Mouse (Mus musculus) intestine, embryonic 15.5 days (tissue): Measurements from ENCODE around the gene Hmgcll1. TPM values are rescaled to one million over a fixed set of nuclear protein-coding genes. Genes with fewer than 3 reads are reported as not detected.
"Not testable (repeated sequence)": the region's sequence is repeated elsewhere in the genome, so short reads cannot be mapped to it uniquely, and the experiment has no call there.

Experiments
- ATAC-seq: fragments of 200-750 bp; cut with Nextera tagmentation; 2 replicates; pipeline ENCODE4 v1.8.0; 2017; ENCODE audit warnings: moderate TSS enrichment, moderate library complexity
- H3K27ac ChIP-seq: fragments of 300-500 bp; sonication (generic); 2 replicates; pipeline ENCODE4 v1.5.1; 2015; ENCODE audit warnings: mild to moderate bottlenecking, inconsistent platforms
- H3K27me3 ChIP-seq: fragments of 300-500 bp; sonication (generic); replicated peaks from 2 replicates; pipeline ENCODE4 v1.6.1; 2015; ENCODE audit warnings: inconsistent platforms
- H3K36me3 ChIP-seq: fragments of 300-500 bp; sonication (generic); 2 replicates; pipeline ENCODE4 v1.6.1; 2015; ENCODE audit warnings: inconsistent platforms
- H3K4me1 ChIP-seq: fragments of 300-500 bp; sonication (generic); replicated peaks from 2 replicates; pipeline ENCODE4 v1.6.1; 2015; ENCODE audit warnings: inconsistent platforms
- H3K4me2 ChIP-seq: fragments of 300-500 bp; sonication (generic); replicated peaks from 2 replicates; pipeline ENCODE4 v1.6.1; 2015; ENCODE audit warnings: mild to moderate bottlenecking, inconsistent platforms
- H3K4me3 ChIP-seq: fragments of 300-500 bp; sonication (generic); replicated peaks from 2 replicates; pipeline ENCODE4 v1.5.1; 2015; ENCODE audit warnings: inconsistent platforms
- H3K9ac ChIP-seq: fragments of 300-500 bp; sonication (generic); 2 replicates; pipeline ENCODE4 v1.6.1; 2015; ENCODE audit warnings: inconsistent platforms
- H3K9me3 ChIP-seq: fragments of 300-500 bp; sonication (generic); 2 replicates; pipeline ENCODE4 v1.6.1; 2016; ENCODE audit warnings: inconsistent platforms
- WGBS: fragments of 180-500 bp; shearing (Covaris S2); methylation state at CpG from one replicate; pipeline ENCODE4 v1.1.7; 2015; 5-methylcytosine and 5-hydroxymethylcytosine counted together
- polyA plus RNA-seq: library from polyadenylated mRNA; unstranded; fragments of >200 nt; fragmentation: Nextera tagmentation; extraction: Ambion mirVana; gene quantifications from 2 replicates; pipeline ENCODE4 v1.2.1, GENCODE M21; 2015

The Hmgcll1 gene
- polyA plus RNA-seq, 1 experiment from 2014 or later: 1.2 TPM

DNA sequence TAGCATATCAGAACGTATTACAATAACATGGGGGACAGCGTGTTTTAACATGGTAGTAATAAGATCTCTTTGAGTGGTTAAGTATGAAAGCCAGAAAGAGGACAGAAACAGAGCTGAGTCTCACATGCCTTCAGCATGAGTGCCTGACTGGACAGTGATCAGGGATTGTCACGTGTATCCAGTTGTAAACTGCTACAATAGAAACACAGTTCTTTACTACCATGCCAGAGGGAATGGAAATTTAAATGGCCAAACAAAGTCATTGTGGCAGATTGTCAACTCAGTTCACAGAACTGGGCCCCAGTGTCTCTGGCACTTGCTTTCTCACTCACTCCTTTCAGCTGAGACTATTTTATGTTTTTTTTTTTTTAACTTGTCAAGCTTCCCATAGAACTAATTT, 85.3 kb downstream of the Hmgcll1 start:
- Histone ChIP-seq H3K4me3 (no peak overlapping the region), H3K9me3 (no peaks in the 10 kb centered on the region), H3K27me3 (no peaks in the 10 kb centered on the region), H3K4me2 (no peak overlapping the region), H3K36me3 (no peaks in the 10 kb centered on the region), H3K4me1 (no peaks in the 10 kb centered on the region), H3K27ac (no peak overlapping the region), H3K9ac (no peak overlapping the region)
- ATAC-seq: no peak
- 74% methylated on average over 3 of the region's 3 CpGs for WGBS

DNA sequence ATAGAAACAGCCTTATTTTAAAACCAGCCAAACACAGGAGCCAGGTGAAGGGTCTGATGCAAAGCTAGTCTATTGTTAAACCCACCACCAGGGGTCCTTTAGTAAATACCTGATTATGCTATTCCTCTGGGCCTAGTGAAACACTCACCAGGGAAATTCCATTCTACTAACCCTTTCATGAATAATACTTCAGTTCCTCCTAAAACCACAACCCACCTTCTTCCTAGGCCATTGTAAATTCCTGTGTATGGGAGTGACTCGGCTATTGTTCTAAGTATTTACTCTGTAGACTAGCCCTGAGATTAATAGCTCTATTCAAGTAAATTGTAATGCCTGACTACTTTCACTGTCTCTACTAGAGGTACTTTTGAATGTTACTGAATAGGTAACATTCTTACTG, 89.8 kb downstream of the Hmgcll1 start:
- H3K36me3 ChIP-seq, H3K27me3 ChIP-seq, H3K4me3 ChIP-seq, H3K9ac ChIP-seq, H3K9me3 ChIP-seq, H3K4me1 ChIP-seq, H3K27ac ChIP-seq, H3K4me2 ChIP-seq, ATAC-seq: not testable (repeated sequence)
- 81% methylated on average over 1 of the region's 1 CpGs for WGBS

DNA sequence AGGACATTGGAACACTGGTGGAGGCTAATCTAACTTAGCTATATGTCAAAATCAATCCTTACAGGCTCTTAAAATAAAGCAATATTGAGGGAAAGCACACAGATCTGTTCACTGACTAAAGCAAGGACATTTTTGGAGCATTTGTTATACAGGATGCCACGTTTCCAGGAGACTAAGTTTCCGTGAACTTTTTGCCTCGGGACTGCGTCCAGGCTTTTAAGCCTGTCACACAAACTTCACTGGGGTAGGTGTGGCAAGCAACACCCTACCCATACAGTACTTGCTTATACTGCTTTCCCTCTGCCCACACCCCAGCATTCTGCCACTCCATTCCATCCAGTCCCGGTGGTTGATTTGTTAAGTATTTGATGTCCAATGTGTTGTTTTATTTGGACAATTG, 90.2 kb downstream of the Hmgcll1 start:
- H3K4me2 ChIP-seq: no peak overlapping the region
- no peak overlapping the region for H3K9ac ChIP-seq
- no peaks in the 10 kb centered on the region for H3K27me3 ChIP-seq
- H3K4me1 ChIP-seq: no peaks in the 10 kb centered on the region
- WGBS: 89% methylated on average over 5 of the region's 5 CpGs
- H3K9me3 ChIP-seq: no peaks in the 10 kb centered on the region
- H3K4me3 ChIP-seq: no peak overlapping the region
- H3K36me3 ChIP-seq: no peaks in the 10 kb centered on the region
- ATAC-seq: no peak
- no peak overlapping the region for H3K27ac ChIP-seq

DNA sequence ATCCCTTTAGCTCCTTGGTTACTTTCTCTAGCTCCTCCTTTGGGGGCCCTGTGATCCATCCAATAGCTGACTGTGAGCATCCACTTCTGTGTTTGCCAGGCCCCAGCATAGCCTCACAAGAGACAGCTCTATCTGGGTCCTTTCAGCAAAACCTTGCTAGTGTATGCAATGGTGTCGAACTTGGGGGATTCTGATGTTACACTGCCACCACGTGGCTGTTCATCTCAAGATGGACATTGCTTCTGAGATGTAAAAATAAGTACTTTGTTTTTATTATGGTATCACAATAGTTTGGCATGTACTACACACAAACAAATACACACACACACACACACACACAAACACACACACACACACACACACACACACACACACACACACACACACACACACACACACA, 108.2 kb downstream of the Hmgcll1 start:
- ATAC-seq: not testable (repeated sequence)

DNA sequence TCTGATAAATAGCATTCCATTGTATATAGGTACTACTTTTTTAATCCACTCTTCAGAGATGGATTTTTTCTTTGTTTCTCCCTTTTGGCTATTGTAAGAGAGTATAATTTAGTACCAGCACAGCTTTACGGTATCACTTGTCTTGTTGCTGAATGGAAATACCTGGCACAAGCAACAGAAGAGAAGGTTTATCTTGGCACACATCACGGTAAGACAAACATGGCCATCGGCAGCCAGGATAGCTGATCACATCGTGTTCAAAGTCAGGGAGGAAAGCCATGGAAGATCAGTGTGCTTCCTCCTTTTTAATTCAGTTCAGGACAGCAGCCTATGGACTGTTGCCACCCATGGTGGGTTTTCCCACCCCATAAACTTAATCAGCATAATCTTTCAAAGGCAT, 109.6 kb downstream of the Hmgcll1 start:
- 73% methylated on average over 4 of the region's 4 CpGs for WGBS
- H3K9ac ChIP-seq: no peak overlapping the region
- H3K36me3 ChIP-seq: no peaks in the 10 kb centered on the region; the same call in 1 of the 2 replicates
- H3K4me1 ChIP-seq: no peaks in the 10 kb centered on the region
- no peaks in the 10 kb centered on the region for H3K9me3 ChIP-seq
- ATAC-seq: no peak
- H3K27ac ChIP-seq: no peak overlapping the region
- no peak overlapping the region for H3K4me3 ChIP-seq
- no peak overlapping the region for H3K4me2 ChIP-seq
- no peaks in the 10 kb centered on the region for H3K27me3 ChIP-seq

More for the DNA sequence above, 108.2 kb downstream of the Hmgcll1 start:
- not testable (repeated sequence) for H3K36me3 ChIP-seq, H3K4me1 ChIP-seq, H3K4me3 ChIP-seq, H3K27ac ChIP-seq, H3K27me3 ChIP-seq, H3K4me2 ChIP-seq, H3K9ac ChIP-seq, H3K9me3 ChIP-seq
- WGBS: 2% methylated on average over 2 of the region's 2 CpGs

DNA sequence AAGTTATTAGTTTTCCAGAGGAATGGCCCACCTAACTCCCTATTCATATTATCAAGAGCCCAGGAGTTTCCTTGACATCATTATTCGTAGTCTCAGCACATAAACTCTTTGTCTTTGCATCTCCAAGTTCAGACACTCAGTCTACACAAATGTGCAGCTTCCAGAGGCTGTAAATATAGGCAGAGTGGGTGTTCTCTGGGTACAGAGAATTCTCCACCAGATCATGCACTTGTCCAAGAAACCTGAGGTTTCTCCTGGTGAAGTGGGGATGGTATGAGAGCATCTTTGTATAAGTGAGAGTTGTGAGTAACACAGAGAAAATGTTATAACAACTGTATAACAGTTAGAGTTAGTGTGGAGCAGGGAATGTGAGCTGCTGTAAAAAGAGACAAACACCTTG, 114.7 kb downstream of the Hmgcll1 start:
- no peak overlapping the region for H3K4me2 ChIP-seq
- no peaks in the 10 kb centered on the region for H3K27me3 ChIP-seq
- WGBS: 84% methylated on average over 1 of the region's 1 CpGs
- H3K9ac ChIP-seq: no peak overlapping the region
- no peaks in the 10 kb centered on the region; the same call in 1 of the 2 replicates for H3K36me3 ChIP-seq
- ATAC-seq: no peak
- H3K27ac ChIP-seq: no peak overlapping the region
- no peaks in the 10 kb centered on the region for H3K9me3 ChIP-seq
- no peak overlapping the region for H3K4me3 ChIP-seq
- no peaks in the 10 kb centered on the region for H3K4me1 ChIP-seq

DNA sequence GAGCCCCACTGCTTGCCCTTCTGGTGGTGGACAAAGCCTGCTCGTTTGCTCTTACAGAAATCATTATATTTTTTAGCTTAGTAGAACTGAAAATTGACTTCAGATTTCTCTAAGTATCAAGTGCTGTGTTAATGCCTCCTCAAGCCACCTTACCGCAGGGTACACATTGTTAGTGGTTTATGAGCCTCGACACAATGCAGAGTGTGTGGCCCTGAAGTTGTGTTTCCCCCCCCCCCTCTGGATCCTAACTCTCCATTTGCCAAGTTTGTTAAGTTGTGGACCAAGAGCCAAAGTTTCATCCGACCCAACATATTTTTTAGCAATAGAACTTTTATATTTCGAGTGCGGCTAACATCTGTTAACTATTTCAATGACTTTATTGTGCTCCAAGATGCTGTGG, 119.4 kb downstream of the Hmgcll1 start:
- Histone ChIP-seq H3K9ac (no peak overlapping the region), H3K9me3 (no peaks in the 10 kb centered on the region), H3K4me3 (no peak overlapping the region), H3K27me3 (no peaks in the 10 kb centered on the region), H3K36me3 (no peaks in the 10 kb centered on the region), H3K4me1 (no peaks in the 10 kb centered on the region), H3K4me2 (no peak overlapping the region), H3K27ac (no peak overlapping the region)
- WGBS: 86% methylated on average over 6 of the region's 6 CpGs
- ATAC-seq: no peak

DNA sequence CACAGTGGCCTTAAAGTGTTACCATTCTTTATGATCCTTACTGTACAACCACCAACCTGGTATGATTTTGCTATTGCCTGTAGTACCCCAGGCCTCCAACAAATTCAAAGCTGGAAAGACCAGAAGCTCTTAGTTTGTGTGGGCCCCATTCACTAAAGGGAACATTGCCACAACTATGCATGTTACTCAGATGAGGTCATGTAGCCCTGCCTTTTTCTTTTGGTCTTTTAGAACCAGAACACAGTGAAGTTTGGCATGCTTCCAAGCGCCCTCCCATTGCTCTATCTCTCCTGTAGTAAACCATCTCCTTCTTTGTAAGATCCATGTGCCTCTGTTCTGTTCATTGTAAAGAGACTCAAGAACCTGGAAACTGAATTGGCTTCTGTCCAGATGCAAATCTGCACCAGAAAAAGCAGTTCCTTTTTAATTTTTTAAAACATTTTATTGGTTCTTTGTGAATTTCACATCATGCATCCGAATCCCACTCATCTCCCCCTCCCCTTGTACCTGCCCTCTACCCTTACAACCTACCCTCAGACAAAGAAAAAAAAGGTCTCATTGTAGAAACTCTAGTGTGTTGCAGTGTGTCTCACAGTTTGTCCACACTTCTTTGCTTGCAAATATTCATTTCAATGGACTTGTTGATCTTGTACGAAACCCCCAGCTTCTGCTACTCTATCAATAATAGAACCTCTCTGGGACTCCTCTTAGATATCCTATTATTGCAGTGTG, 123.9 kb downstream of the Hmgcll1 start:
- 85% methylated on average over 3 of the region's 3 CpGs for WGBS
- no peak for ATAC-seq
- Histone ChIP-seq H3K27me3 (no peaks in the 10 kb centered on the region), H3K9ac (no peak overlapping the region), H3K27ac (no peak overlapping the region), H3K4me3 (no peak overlapping the region), H3K9me3 (no peaks in the 10 kb centered on the region), H3K4me1 (no peaks in the 10 kb centered on the region), H3K4me2 (no peak overlapping the region), H3K36me3 (no peaks in the 10 kb centered on the region)

DNA sequence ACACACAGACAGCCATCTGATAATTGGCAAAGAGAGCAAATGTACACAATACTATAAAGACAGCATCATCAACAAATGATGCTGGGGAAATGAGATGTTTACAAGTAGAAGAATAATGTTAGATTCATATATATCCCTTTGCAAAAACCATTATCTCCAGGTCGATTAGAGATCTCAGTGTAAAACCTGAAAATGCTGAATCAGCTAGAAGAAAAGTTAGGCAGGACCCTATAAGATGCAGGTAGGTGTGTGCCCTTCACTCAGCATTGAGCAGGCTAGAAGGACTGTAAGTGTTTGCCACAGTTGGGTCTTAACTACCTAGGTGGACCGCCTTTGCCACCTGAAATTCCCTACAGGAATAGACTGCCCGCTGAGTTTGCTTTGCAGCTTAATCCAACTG, 130.9 kb downstream of the Hmgcll1 start:
- no peak overlapping the region for H3K9ac ChIP-seq
- H3K27me3 ChIP-seq: no peaks in the 10 kb centered on the region
- H3K4me2 ChIP-seq: no peak overlapping the region
- no peak for ATAC-seq
- H3K27ac ChIP-seq: no peak overlapping the region
- no peaks in the 10 kb centered on the region for H3K4me1 ChIP-seq
- WGBS: 52% methylated on average over 3 of the region's 3 CpGs
- no peak overlapping the region for H3K4me3 ChIP-seq
- H3K36me3 ChIP-seq: no peaks in the 10 kb centered on the region
- H3K9me3 ChIP-seq: no peaks in the 10 kb centered on the region

DNA sequence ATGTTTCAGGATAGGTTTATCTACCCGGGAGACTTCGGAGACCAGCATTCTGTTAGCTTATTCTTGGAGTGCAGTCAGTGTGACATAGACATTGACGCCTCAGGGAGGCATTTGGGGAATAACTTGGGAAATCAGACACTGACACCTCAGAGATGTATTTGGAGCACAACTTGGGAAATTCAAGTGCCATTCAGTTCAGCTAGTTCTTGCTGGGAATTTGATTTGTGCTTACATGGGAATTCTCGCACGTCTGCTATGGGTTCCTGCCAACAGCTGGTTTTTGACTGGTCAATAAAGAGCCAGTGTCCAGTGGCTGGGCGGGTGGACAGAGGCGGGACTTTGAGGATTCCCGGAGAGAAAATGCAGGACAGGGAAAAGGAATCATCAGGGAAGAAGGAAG, 147.8 kb downstream of the Hmgcll1 start:
- Histone ChIP-seq H3K4me3 (no peak overlapping the region), H3K27me3 (no peaks in the 10 kb centered on the region), H3K9ac (no peak overlapping the region), H3K4me1 (no peaks in the 10 kb centered on the region), H3K27ac (no peak overlapping the region), H3K36me3 (no peaks in the 10 kb centered on the region), H3K9me3 (no peaks in the 10 kb centered on the region), H3K4me2 (no peak overlapping the region)
- 48% methylated on average over 8 of the region's 8 CpGs for WGBS
- ATAC-seq: no peak

DNA sequence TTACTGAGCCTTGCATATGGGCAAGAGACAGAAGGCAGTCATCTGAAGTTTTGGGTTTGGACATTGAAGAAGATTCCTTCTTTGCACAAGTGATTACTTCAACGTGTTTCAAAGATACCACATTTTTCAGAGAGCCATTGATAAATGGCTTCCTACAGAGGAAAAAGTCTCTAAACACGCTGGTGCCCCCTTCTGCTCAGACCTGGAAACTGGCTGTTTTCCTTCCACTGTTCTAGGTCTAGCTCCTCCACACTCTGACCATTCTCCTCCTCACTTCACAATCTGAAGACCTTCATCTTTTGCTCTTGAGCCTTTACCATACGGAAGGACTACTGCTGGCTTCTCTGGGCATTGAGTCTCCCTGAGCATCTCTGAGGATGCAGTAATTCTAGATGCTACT, 153.7 kb downstream of the Hmgcll1 start:
- ATAC-seq: no peak
- no peak overlapping the region for H3K4me3 ChIP-seq
- 35% methylated on average over 3 of the region's 3 CpGs for WGBS
- no peaks in the 10 kb centered on the region for H3K4me1 ChIP-seq
- no peaks in the 10 kb centered on the region for H3K36me3 ChIP-seq
- H3K27me3 ChIP-seq: no peaks in the 10 kb centered on the region
- H3K9ac ChIP-seq: no peak overlapping the region
- no peaks in the 10 kb centered on the region for H3K9me3 ChIP-seq
- H3K4me2 ChIP-seq: no peak overlapping the region
- H3K27ac ChIP-seq: no peak overlapping the region

DNA sequence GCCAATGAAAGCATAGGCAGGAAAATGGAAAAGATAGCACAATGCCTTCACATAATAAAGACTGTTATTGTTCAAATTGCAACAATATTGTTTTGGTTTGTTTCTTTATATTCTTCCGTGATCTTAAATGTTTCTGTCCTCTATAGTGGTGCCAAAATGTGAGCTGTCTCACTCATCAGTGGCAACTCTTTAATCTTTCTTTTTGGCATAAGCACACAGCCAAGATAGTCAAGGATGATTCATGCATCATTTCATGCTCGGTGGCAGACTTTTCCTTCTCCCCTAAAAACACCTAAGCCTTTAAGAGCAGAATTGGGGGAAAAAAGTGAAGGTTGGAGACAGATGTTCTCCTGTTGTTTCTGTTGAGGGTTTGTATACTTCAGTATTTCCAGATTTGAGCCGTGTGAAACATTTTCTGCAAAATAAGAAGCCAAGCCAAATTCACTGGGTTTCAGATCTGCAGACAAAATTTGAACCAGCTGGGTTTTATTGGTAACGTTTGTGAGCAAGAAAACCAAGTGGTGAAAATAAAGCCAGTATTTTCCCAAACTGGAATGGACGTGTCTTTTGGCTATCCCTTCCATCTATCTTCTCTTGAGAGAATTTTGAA, 158.1 kb downstream of the Hmgcll1 start:
- no peaks in the 10 kb centered on the region for H3K9me3 ChIP-seq
- ATAC-seq: no peak
- H3K9ac ChIP-seq: no peak overlapping the region
- H3K4me1 ChIP-seq: no peaks in the 10 kb centered on the region
- no peaks in the 10 kb centered on the region for H3K27me3 ChIP-seq
- no peak overlapping the region for H3K27ac ChIP-seq
- no peak overlapping the region for H3K4me3 ChIP-seq
- H3K36me3 ChIP-seq: no peaks in the 10 kb centered on the region
- WGBS: 77% methylated on average over 5 of the region's 5 CpGs
- no peak overlapping the region for H3K4me2 ChIP-seq

DNA sequence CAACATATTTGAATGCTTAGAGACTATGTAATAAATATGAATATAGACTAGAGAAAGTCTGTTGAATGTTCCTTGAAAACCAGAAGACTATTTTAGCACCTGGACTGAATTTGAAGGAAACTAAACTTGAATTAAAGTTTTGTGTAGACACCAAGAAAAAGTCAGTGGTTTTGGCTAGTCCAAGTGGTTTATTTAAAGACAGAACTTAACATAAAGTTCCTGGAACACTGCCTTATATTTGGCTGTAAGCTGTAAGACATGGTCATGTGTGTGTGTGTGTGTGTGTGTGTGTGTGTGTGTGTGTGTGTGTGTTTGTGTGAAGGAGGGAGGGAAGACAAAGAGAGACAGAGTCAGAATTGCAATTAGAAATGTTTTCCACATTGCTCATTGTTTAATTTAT, 164.6 kb downstream of the Hmgcll1 start:
- Histone ChIP-seq H3K4me1 (no peaks in the 10 kb centered on the region), H3K27me3 (no peaks in the 10 kb centered on the region), H3K4me2 (no peak overlapping the region), H3K9me3 (no peaks in the 10 kb centered on the region), H3K9ac (no peak overlapping the region), H3K36me3 (no peaks in the 10 kb centered on the region), H3K4me3 (no peak overlapping the region), H3K27ac (no peak overlapping the region)
- no peak for ATAC-seq
